Mouse (Mus musculus): Measurements from ENCODE around the gene Ezr. TPM values are rescaled to one million over a fixed set of nuclear protein-coding genes. Genes with fewer than 3 reads are reported as not detected.

Ezr gene
- total RNA-seq, 2 experiments from 2014 or later: 23.8 to 39.2 TPM

GRCm38 (mm10) chr17:6797471-6797870 is 14.9 kb upstream of the Ezr start:
- DNase-seq (ENCODE audit: extremely low spot score in 1 of 2, low spot score in 2 of 2): no peak
- intact Hi-C loops (cut with DNase I): no loop called here

DNA sequence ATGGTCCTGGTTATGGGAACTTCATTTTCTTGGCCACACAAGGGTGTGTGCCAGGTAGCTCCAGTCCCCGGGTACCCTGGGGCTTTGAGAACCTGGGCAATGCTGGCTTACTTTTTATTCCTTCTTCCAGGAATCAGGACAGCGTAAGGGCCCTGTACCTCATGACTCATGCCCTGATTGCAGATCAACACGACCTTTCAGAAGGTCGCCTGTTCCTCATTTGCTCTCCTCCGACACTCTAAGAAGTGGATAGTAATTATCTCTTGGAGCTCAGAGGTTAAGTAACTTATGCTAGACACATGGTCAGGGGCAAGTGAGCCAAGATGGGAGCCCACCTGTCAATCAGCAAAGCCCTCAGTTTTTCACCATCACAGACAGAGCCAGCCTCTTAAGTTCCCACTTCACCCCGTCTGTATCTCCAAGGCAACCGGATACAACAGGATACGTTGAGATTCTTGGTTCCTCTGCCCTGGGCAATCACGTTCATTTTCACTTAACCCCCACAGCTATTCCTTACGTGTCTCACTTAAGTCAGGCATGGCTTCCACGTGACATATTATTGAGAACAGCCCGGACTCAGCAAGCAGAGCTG is 11.7 kb upstream of the Ezr start:
- no peak for DNase-seq (ENCODE audit: extremely low spot score in 1 of 2, low spot score in 2 of 2)
- intact Hi-C loops (cut with DNase I): no loop called here

DNA sequence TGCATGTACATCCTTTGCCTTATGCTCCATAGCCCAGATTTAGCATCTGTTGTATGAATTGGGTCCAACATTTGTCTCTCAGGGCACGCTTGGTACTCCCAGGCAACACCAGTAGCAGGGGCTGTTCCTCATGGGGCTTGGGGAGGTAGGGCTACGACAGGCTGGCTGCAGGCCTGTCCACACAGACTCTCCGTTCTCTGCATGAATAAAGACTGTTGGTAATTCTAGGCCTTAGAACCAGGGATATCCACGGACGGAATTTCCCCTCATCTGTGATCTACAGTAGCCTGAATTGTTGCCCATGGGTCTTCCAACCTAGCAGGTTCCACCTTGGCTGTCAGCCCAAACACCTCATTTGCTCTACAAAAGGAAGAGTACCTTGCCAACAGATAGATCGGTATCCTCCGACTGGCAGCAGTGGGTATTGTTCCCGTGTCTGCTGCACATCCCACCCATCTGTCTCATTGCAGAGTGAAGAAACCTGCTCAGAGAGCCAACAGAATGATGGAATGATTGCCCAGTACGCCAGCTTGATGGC is 7.1 kb upstream of the Ezr start:
- no peak for DNase-seq (ENCODE audit: extremely low spot score in 1 of 2, low spot score in 2 of 2)
- intact Hi-C loops (cut with DNase I): no loop called here

DNA sequence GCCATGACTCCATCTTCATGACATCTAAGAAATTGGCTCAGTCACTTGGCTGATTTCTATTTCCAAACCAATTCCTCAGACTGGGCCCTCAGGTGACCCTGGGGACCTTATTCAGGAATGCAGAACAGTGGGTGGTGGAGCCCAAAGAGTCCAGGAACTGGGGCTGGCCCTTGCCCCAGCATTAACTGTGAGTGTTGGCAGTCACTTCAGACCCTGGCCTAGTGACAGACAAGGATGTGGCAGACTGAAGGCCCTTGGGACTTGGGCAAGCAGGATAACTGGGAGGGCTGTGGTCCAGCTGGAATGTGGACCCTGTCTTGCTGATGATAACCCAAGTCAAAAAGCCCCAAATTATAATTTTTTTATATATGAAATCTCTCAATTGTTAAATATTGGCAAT is 6.5 kb upstream of the Ezr start:
- peak in 1 of 2 experiments; percentile 45 for DNase-seq (ENCODE audit: extremely low spot score in 1 of 2, low spot score in 2 of 2)
- intact Hi-C loops (cut with DNase I): no loop called here

GRCm38 (mm10) chr17:6787241-6787640 is 4.7 kb upstream of the Ezr start:
- intact Hi-C loops (cut with DNase I): no loop called here

GRCm38 (mm10) chr17:6783756-6784357 is 1.3 kb upstream of the Ezr start:
- no peak for DNase-seq (ENCODE audit: extremely low spot score in 1 of 2, low spot score in 2 of 2)
- intact Hi-C loops (cut with DNase I): no loop called here

More at GRCm38 (mm10) chr17:6787241-6787640, 4.7 kb upstream of the Ezr start:
- no peak for DNase-seq (ENCODE audit: extremely low spot score in 1 of 2, low spot score in 2 of 2)

- DNase-seq (ENCODE audit: extremely low spot score in 1 of 2, low spot score in 2 of 2): peak in 1 of 2 experiments; percentile 67
- intact Hi-C loops (cut with DNase I): no loop called here
Observed at GRCm38 (mm10) chr17:6783006-6783661, 550 bp upstream of the Ezr start.

GRCm38 (mm10) chr17:6782033-6782526 is 504 bp downstream of the Ezr start:
- no peak for DNase-seq (ENCODE audit: extremely low spot score in 1 of 2, low spot score in 2 of 2)
- intact Hi-C loops (cut with DNase I): no loop called here

GRCm38 (mm10) chr17:6781273-6781672 is 1.3 kb downstream of the Ezr start:
- intact Hi-C loops (cut with DNase I): no loop called here
- DNase-seq (ENCODE audit: extremely low spot score in 1 of 2, low spot score in 2 of 2): no peak

GRCm38 (mm10) chr17:6780521-6781115 is 2.0 kb downstream of the Ezr start:
- intact Hi-C loops (cut with DNase I): no loop called here
- no peak for DNase-seq (ENCODE audit: extremely low spot score in 1 of 2, low spot score in 2 of 2)

- intact Hi-C loops (cut with DNase I): loop anchor here (5.0 kb wide), 1 partner anchor 113 kb away; no protein-coding TSS in a partner anchor
Observed at GRCm38 (mm10) chr17:6779632-6780031, 3.0 kb downstream of the Ezr start.

DNA sequence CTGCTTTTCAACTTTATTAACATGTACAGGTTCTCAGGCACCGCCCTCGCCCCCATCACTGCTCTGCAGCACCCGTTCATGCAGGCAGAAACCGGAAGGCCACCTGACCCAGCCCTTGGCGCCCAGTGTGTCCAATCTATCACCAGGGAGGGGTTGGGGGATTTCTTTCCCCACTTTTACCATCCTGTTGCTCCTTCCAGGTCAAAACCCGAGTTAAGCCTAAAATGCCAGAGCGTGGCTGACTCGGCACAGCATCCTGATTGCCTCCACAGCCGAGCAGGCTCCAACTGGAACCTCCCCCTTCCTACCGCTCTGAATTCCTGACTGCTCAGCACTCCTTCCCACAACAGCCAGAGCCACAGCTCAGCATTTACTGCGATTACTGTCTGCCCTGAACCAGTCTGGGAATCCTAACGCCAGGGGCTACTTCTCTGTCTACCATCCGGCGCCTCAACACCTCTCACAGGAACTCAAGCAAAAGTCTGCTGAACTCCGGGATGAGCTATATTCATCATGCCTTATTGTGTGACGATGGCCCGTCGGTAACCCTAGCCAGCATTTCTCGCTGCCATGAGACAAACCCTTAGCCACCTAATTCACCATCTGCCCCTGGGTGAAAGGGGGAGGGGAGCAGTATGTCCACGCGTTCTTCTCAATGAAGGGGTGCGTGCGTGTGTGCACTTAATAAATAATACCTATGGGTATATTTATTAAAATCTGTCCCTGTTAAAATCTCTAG is 3.6 kb downstream of the Ezr start:
- intact Hi-C loops (cut with DNase I): loop anchor here (5.0 kb wide), 1 partner anchor 113 kb away; no protein-coding TSS in a partner anchor
- DNase-seq (ENCODE audit: extremely low spot score in 1 of 2, low spot score in 2 of 2): peak in 1 of 2 experiments; percentile 44

More at GRCm38 (mm10) chr17:6779632-6780031, 3.0 kb downstream of the Ezr start:
- no peak for DNase-seq (ENCODE audit: extremely low spot score in 1 of 2, low spot score in 2 of 2)

GRCm38 (mm10) chr17:6778332-6778683 is 4.3 kb downstream of the Ezr start:
- DNase-seq (ENCODE audit: extremely low spot score in 1 of 2, low spot score in 2 of 2): no peak
- intact Hi-C loops (cut with DNase I): loop anchor here (5.0 kb wide), 1 partner anchor 114 kb away; no protein-coding TSS in a partner anchor

- intact Hi-C loops (cut with DNase I): loop anchor here (5.0 kb wide), 1 partner anchor 115 kb away; no protein-coding TSS in a partner anchor
- no peak for DNase-seq (ENCODE audit: extremely low spot score in 1 of 2, low spot score in 2 of 2)
Observed at GRCm38 (mm10) chr17:6777629-6778331, 4.8 kb downstream of the Ezr start.

GRCm38 (mm10) chr17:6777061-6777460 is 5.5 kb downstream of the Ezr start:
- intact Hi-C loops (cut with DNase I): loop anchor here (5.0 kb wide), 1 partner anchor 115 kb away; no protein-coding TSS in a partner anchor
- no peak for DNase-seq (ENCODE audit: extremely low spot score in 1 of 2, low spot score in 2 of 2)

- DNase-seq (ENCODE audit: extremely low spot score in 1 of 2, low spot score in 2 of 2): no peak
- intact Hi-C loops (cut with DNase I): loop anchor here (5.0 kb wide), 1 partner anchor 116 kb away; no protein-coding TSS in a partner anchor
Observed at GRCm38 (mm10) chr17:6776576-6776975, 6.0 kb downstream of the Ezr start.

GRCm38 (mm10) chr17:6776123-6776522 is 6.5 kb downstream of the Ezr start:
- no peak for DNase-seq (ENCODE audit: extremely low spot score in 1 of 2, low spot score in 2 of 2)
- intact Hi-C loops (cut with DNase I): loop anchor here (5.0 kb wide), 1 partner anchor 116 kb away; no protein-coding TSS in a partner anchor

- DNase-seq (ENCODE audit: extremely low spot score in 1 of 2, low spot score in 2 of 2): no peak
- intact Hi-C loops (cut with DNase I): loop anchor here (5.0 kb wide), 1 partner anchor 117 kb away; no protein-coding TSS in a partner anchor
Observed at GRCm38 (mm10) chr17:6775671-6776070, 6.9 kb downstream of the Ezr start.
